Mouse (Mus musculus) cortical plate, adult 2 months (tissue): ENCODE measurements around the gene Nob1.

Source experiments
- CTCF ChIP-seq: fragments of 200-500 bp; IDR thresholded peaks from 2 replicates; pipeline ENCODE4 v1.5.1; 2011; ENCODE audit warnings: mild to moderate bottlenecking, control low read depth, low read length; ENCODE audit not compliant: insufficient read depth; ENCODE audit errors: extremely low read depth
- POLR2A ChIP-seq: fragments of 200-500 bp; IDR thresholded peaks from 2 replicates; pipeline ENCODE4 v1.6.1; 2011; ENCODE audit warnings: mild to moderate bottlenecking, low read length, control low read depth; ENCODE audit not compliant: insufficient read depth; ENCODE audit errors: extremely low read depth

GRCm38 (mm10) chr8:107448382-107448889 is 23.6 kb upstream of the Nob1 start:
- TF ChIP-seq CTCF (no peak), POLR2A (no peak)
